Mouse (Mus musculus) small intestine, adult 2 months (tissue): Measurements from ENCODE around the gene Maml2. TPM values are rescaled to one million over a fixed set of nuclear protein-coding genes. Genes with fewer than 3 reads are reported as not detected.

Experiments used
- H3K27ac ChIP-seq: fragments of 200-500 bp; 2 replicates; pipeline ENCODE4 v1.5.1; 2012; ENCODE audit warnings: low read depth, low read length, control low read depth, inconsistent platforms; ENCODE audit not compliant: insufficient read depth
- H3K27me3 ChIP-seq: fragments of 200-500 bp; 2 replicates; pipeline ENCODE4 v1.6.1; 2012; ENCODE audit warnings: mild to moderate bottlenecking, moderate library complexity, low read length, inconsistent platforms; ENCODE audit not compliant: control insufficient read depth, insufficient read depth
- H3K36me3 ChIP-seq: fragments of 200-500 bp; 2 replicates; pipeline ENCODE4 v1.6.1; 2012; ENCODE audit warnings: mild to moderate bottlenecking, low read length, control low read depth, inconsistent platforms; ENCODE audit not compliant: control insufficient read depth, insufficient read depth
- H3K4me1 ChIP-seq: fragments of 200-500 bp; 2 replicates; pipeline ENCODE4 v1.6.1; 2012; ENCODE audit warnings: low read length, inconsistent platforms, mixed read lengths; ENCODE audit not compliant: control insufficient read depth, insufficient read depth, insufficient read length
- H3K4me3 ChIP-seq: fragments of 200-500 bp; 2 replicates; pipeline ENCODE4 v1.5.1; 2012; ENCODE audit warnings: low read depth, mild to moderate bottlenecking, control low read depth, inconsistent platforms, low read length, moderate library complexity
- CTCF ChIP-seq: fragments of 200-500 bp; IDR thresholded peaks from 2 replicates; pipeline ENCODE4 v1.5.1; 2012; ENCODE audit warnings: low read depth, mild to moderate bottlenecking, control low read depth, inconsistent platforms, low read length, moderate library complexity, mixed read lengths; ENCODE audit not compliant: insufficient replicate concordance, insufficient read length; ENCODE audit errors: extremely low read depth
- POLR2A ChIP-seq: fragments of 200-500 bp; IDR thresholded peaks from 2 replicates; pipeline ENCODE4 v1.6.1; 2012; ENCODE audit warnings: low read depth, mild to moderate bottlenecking, control low read depth, inconsistent platforms, low read length, moderate library complexity
- WGBS: fragments of 180-500 bp; shearing (Covaris S2); methylation state at CpG from one replicate; pipeline ENCODE4 v1.1.7; 2018; 5-methylcytosine and 5-hydroxymethylcytosine counted together
- polyA plus RNA-seq: library from polyadenylated mRNA; depleted of rRNA; stranded (reverse); fragments of >200 nt; gene quantifications from 2 replicates; pipeline ENCODE4 v1.2.3, GENCODE M21; 2012

Gene Maml2
- polyA plus RNA-seq, 1 experiment = 2.8 TPM

DNA sequence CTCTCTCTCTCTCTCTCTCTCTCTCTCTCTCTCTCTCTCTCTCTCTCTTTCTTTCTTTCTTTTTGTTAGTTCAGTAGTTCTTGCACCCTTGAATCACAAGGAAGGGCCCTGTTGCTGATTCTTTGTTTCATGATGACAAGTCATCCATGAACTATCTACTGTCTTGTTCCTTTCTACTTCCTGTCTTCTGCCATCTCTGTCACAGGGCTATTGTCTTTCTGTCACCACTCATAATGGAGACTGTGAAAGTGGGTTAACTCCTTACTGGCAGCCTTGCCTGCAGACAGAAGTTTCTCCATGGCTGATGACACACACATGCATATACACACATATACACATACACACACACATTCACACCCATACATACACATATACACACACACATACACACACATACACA is 216.7 kb downstream of the Maml2 start:
- TF ChIP-seq POLR2A (no peak), CTCF (no peak)
- Histone ChIP-seq H3K36me3 (no peaks in the 10 kb centered on the region), H3K27ac (no peak overlapping the region)

DNA sequence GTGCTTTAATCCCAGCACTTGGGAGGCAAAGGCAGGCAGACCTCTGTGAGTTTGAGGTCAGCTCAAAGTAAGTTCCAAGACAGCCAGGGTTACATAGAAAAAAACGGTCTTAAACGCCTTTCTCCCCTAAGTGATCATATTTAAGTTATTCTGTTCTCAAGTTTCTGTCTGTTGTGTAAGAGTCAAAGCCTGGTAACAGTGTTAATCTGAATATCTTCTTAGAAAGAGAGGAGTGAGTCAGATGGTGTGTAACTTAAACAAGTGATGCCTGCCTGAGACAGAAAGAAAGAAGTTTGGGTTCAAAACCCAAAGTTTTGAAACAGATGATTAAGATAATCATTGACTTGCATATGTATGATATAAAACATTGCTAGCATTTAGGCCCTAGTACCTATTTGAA is 218.2 kb downstream of the Maml2 start:
- WGBS = 67% methylated on average over 2 of the region's 2 CpGs
- Histone ChIP-seq H3K4me1 (no peaks in the 10 kb centered on the region), H3K4me3 (no peak overlapping the region), H3K27ac (no peak overlapping the region), H3K27me3 (no peaks in the 10 kb centered on the region), H3K36me3 (no peaks in the 10 kb centered on the region)
- TF ChIP-seq POLR2A (no peak), CTCF (no peak)

More for the DNA sequence above, 216.7 kb downstream of the Maml2 start:
- Histone ChIP-seq H3K4me3 (no peak overlapping the region), H3K4me1 (0 out of 2 replicates have a peak, but pooled peaks cover 2% of the 10 kb centered on the region), H3K27me3 (no peaks in the 10 kb centered on the region)

DNA sequence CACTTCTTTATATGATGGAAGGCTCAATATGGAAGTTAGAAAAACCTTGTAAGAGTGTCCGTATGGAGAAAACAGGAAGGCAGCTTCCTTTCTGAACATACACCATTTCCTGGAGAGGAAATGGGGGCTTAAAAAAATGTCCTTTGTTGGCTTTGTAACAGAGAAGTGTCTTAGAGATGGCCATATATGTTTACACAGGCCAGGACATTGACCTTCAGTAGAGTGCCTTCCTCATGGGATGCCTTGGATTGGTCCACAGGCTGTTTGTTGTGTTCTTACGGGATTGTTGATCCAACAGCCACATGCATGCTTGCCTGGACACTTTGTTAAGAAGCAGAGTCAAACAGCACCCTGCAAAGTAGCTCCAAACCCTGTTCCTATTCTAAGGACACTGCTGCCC is 220.3 kb downstream of the Maml2 start:
- WGBS = 66% methylated on average over 2 of the region's 2 CpGs
- Histone ChIP-seq H3K4me1 (no peaks in the 10 kb centered on the region), H3K27ac (no peak overlapping the region), H3K36me3 (no peaks in the 10 kb centered on the region), H3K4me3 (no peak overlapping the region), H3K27me3 (no peaks in the 10 kb centered on the region)
- TF ChIP-seq POLR2A (no peak), CTCF (no peak)

DNA sequence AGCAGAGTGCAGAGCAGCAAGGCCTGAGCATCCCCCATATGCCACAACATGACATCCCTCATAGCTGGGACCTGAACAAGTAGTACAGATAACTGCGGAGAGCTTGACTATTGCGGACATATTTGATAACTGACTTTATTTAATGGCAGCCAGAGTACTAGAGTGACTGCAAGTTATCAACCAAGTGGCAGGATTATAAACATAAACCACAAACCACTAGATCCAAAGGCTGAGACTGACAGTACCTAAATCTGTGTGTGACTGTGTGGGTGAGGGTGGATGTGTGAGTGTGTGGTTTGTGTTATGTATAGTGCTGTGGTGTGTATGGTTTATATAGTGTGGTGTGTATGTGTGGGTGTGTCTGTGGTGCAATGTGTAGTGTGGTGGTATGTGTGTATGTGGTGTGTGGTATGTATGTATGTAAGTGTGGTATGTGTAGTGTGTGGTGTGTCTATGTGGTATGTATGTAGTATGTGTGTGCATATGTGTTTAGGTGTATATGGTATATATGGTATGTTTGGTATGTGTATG is 220.7 kb downstream of the Maml2 start:
- TF ChIP-seq POLR2A (no peak), CTCF (no peak)
- no peak overlapping the region for H3K27ac ChIP-seq
- 81% methylated on average over 2 of the region's 2 CpGs for WGBS
- H3K4me1 ChIP-seq = no peaks in the 10 kb centered on the region
- H3K4me3 ChIP-seq = no peak overlapping the region
- no peaks in the 10 kb centered on the region for H3K36me3 ChIP-seq
- H3K27me3 ChIP-seq = no peaks in the 10 kb centered on the region

DNA sequence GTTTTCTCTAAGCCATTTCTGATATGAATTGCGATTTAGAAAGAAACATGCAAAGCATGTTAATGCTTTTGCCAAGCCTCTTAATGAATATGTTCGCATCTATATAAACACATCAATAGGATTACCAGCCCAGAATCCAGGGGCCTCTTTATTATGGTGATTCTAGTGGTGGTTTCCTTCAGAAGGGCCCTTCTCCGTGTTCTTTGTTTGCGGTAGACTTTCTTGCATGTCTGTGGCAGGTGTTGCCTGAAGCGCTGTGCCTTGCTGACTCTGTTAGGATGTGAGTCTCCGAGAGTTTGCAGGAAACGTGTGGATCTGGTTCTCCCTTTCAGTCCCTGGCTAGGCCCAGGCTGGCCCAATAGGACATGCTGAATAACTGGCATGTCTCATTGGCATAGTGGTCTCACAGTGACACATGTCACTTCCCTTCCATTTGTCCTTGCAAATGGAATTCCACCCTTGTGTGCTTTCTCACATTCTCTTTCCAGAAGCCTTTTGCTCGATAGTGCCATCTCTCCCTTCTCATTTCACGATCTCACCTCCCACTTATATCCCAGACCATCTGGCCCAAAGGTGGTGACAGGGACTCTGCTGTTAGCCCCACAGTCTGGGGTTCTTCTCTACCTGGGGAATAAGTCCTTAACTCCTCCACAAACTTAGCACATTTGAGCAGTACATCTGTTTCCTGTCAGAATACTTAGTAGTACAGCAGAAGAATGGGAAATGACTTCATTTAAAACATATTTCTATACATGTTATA is 224.5 kb downstream of the Maml2 start:
- whole genome bisulfite sequencing = 82% methylated on average over 9 of the region's 9 CpGs
- Histone ChIP-seq H3K27me3 (no peaks in the 10 kb centered on the region), H3K36me3 (no peaks in the 10 kb centered on the region), H3K4me3 (no peak overlapping the region), H3K4me1 (no peaks in the 10 kb centered on the region), H3K27ac (no peak overlapping the region)
- TF ChIP-seq POLR2A = no peak
- no peak for TF ChIP-seq CTCF

DNA sequence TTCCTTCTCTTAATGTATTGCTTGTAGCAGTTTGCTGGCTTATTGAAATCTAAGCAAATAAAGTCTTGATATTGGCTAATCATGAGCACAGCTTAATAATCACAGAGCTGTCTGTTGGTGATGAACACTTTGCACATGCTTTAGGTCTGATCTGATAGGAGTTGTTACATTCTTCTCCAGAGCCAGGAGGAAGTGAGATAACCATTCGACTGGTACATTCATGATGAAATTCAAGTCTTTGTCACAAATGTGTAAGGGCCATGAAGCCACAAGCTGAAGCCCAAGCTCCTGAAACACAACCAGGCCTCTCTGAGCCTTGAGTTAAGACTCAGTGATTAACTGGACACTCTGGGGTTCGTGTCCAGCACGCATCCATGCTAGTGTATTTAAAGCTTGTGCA is 225.3 kb downstream of the Maml2 start:
- no peak for TF ChIP-seq CTCF
- TF ChIP-seq POLR2A = no peak
- Histone ChIP-seq H3K4me3 (no peak overlapping the region), H3K4me1 (no peaks in the 10 kb centered on the region), H3K36me3 (no peaks in the 10 kb centered on the region), H3K27ac (no peak overlapping the region), H3K27me3 (no peaks in the 10 kb centered on the region)
- WGBS = 67% methylated on average over 3 of the region's 3 CpGs

GRCm38 (mm10) chr9:13525075-13525474 is 227.3 kb downstream of the Maml2 start:
- Histone ChIP-seq H3K27me3 (no peaks in the 10 kb centered on the region), H3K4me3 (no peak overlapping the region), H3K27ac (no peak overlapping the region), H3K4me1 (no peaks in the 10 kb centered on the region), H3K36me3 (no peaks in the 10 kb centered on the region)
- no peak for TF ChIP-seq POLR2A
- TF ChIP-seq CTCF = no peak
- WGBS = 35% methylated on average over 1 of the region's 1 CpGs
